Mouse (Mus musculus) limb, embryonic 11.5 days (tissue): ENCODE data around the gene Ndufaf3. TPM values are rescaled to one million over a fixed set of nuclear protein-coding genes. Genes with fewer than 3 reads are reported as not detected.
"Not testable (repeated sequence)": the region's sequence is repeated elsewhere in the genome, so short reads cannot be mapped to it uniquely, and the experiment has no call there.

Experiments used
- ATAC-seq: fragments of 200-750 bp; cut with Nextera tagmentation; 2 replicates; pipeline ENCODE4 v1.8.0; 2017; ENCODE audit warnings: low read depth; ENCODE audit not compliant: insufficient number of reproducible peaks, low FRiP score, low TSS enrichment
- DNase-seq: peaks from one replicate; pipeline ENCODE4 v3.0.0-alpha.2; 2015; ENCODE audit warnings: low spot score
- H3K27ac ChIP-seq: fragments of 300-500 bp; sonication (generic); replicated peaks from 2 replicates; pipeline ENCODE4 v1.5.1; 2014; ENCODE audit warnings: low read depth, mild to moderate bottlenecking, low read length
- H3K27me3 ChIP-seq: fragments of 300-500 bp; sonication (generic); 2 replicates; pipeline ENCODE4 v1.6.1; 2014; ENCODE audit warnings: mild to moderate bottlenecking, low read length, mixed read lengths; ENCODE audit not compliant: control insufficient read depth, insufficient read depth
- H3K36me3 ChIP-seq: fragments of 300-500 bp; sonication (generic); 2 replicates; pipeline ENCODE4 v1.6.1; 2014; ENCODE audit warnings: mild to moderate bottlenecking, low read length, moderate library complexity, mixed read lengths; ENCODE audit not compliant: control insufficient read depth, insufficient read depth
- H3K4me1 ChIP-seq: fragments of 300-500 bp; sonication (generic); 2 replicates; pipeline ENCODE4 v1.6.1; 2014; ENCODE audit warnings: low read length, mixed read lengths; ENCODE audit not compliant: control insufficient read depth, insufficient read depth
- H3K4me2 ChIP-seq: fragments of 300-500 bp; sonication (generic); 2 replicates; pipeline ENCODE4 v1.6.1; 2014; ENCODE audit warnings: low read depth, mild to moderate bottlenecking, moderate library complexity; ENCODE audit not compliant: severe bottlenecking
- H3K4me3 ChIP-seq: fragments of 300-500 bp; sonication (generic); 2 replicates; pipeline ENCODE4 v1.5.1; 2014; ENCODE audit warnings: low read depth, low read length
- H3K9ac ChIP-seq: fragments of 300-500 bp; sonication (generic); 2 replicates; pipeline ENCODE4 v1.6.1; 2014; ENCODE audit warnings: mild to moderate bottlenecking, low read length
- H3K9me3 ChIP-seq: fragments of 300-500 bp; sonication (generic); 2 replicates; pipeline ENCODE4 v1.6.1; 2016; ENCODE audit warnings: low read length; ENCODE audit not compliant: control insufficient read depth
- WGBS: fragments of 180-500 bp; shearing (Covaris S2); extraction: QIAGEN DNeasy Blood & Tissue Kit; methylation state at CpG from one replicate; pipeline ENCODE4 v1.1.7; 2014; 5-methylcytosine and 5-hydroxymethylcytosine counted together
- polyA plus RNA-seq: library from polyadenylated mRNA; unstranded; fragments of >200 nt; fragmentation: Nextera tagmentation; extraction: Ambion mirVana; gene quantifications from 2 replicates; pipeline ENCODE4 v1.2.1, GENCODE M21; 2014

The Ndufaf3 gene
- 44.3 and 47.5 TPM in 2 replicates for polyA plus RNA-seq

DNA sequence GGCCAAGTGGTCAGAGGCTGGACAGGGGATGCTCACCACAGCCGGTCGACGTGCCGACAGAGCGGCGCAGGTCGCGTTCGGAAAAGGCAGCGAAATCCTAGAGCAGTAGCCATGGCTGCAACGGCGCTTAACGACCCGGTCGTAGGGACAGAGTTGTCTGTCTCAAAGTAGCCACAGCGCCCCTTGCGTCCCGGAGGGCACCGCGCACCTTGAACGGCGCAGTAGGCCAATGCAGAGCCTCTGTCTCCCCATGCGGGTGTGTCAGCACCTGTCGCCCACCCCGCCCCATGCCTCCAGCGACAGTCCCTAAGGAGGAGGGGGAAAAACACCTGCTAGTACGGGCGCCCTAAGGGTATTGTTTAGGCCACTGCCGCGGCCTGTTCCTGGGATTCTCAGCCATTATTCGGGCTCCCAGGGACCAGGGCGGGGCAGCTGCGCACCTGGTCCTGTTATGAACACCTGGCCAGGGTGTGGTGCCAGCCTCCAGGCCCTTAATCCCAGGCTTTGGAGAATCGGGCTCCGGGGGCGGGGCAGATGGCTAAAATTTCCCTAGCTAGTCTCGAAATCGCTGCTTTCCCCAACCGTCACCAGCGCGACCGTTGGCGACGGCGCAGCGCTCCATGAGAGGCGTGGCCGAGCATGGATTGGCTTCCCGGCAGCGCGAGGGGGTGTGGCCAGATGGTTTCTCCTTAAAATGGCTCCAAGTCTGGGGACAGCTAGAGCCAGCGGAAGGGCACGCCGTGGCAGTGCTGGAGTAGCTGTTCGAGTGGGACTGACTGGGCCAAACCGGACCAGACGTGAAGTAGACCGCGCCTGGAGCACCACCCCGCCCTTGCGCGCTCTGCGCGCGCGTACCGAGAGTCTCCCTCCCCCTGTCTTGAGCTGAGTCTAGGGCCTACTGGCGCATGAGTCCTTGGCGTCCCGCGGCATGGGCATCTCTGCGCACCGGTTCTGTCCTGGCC, at the start of gene Ndufaf3:
Gene Ndufaf3, minus strand, starts transcription at position 620 of the 962 bp plus-strand sequence.
- H3K9me3 ChIP-seq: no peaks in the 10 kb centered on the region
- H3K9ac ChIP-seq: peak within 1 kb of the TSS; percentile 76
- H3K4me3 ChIP-seq: peak within 1 kb of the TSS; percentile 76
- H3K4me1 ChIP-seq: peaks cover 17% of the 10 kb centered on the region
- peak within 1 kb of the TSS; percentile 89 for H3K4me2 ChIP-seq
- no peaks in the 10 kb centered on the region for H3K27me3 ChIP-seq
- peak within 1 kb of the TSS; percentile 66 for H3K27ac ChIP-seq
- peaks cover 12% of the 10 kb centered on the region for H3K36me3 ChIP-seq
- ATAC-seq (peak; percentile 80), DNase-seq (peak; percentile 97)
- under 1% methylated on average over 73 of the region's 73 CpGs for WGBS

DNA sequence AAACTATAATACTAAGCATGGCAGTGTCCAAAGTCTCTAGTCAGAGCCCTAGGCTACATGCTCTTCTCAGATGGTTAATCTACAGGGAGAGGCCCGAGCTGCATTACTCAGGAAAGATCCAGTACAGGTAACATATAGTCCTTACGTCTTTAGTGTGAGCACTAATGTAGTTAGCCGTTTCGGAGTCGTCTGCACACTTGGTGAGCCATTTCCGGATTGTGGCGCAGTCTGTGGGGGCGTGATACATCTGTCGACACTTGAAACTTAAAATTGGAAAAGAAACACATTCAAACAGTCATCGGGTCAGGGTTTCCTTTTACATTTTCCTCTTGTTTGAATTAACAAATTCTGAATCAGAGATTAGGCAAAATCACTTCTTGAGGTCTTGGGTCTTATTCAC, 44.3 kb upstream of the Ndufaf3 start:
- H3K9ac ChIP-seq: no peak overlapping the region
- H3K27ac ChIP-seq: no peak overlapping the region
- 94% methylated on average over 10 of the region's 10 CpGs for WGBS
- H3K9me3 ChIP-seq: no peaks in the 10 kb centered on the region
- no peak overlapping the region for H3K4me2 ChIP-seq
- H3K4me1 ChIP-seq: no peaks in the 10 kb centered on the region
- no peak overlapping the region for H3K4me3 ChIP-seq
- H3K27me3 ChIP-seq: no peaks in the 10 kb centered on the region
- H3K36me3 ChIP-seq: peaks cover 13% of the 10 kb centered on the region; the same call in 1 of the 2 replicates
- ATAC-seq: no peak
- DNase-seq: no peak

DNA sequence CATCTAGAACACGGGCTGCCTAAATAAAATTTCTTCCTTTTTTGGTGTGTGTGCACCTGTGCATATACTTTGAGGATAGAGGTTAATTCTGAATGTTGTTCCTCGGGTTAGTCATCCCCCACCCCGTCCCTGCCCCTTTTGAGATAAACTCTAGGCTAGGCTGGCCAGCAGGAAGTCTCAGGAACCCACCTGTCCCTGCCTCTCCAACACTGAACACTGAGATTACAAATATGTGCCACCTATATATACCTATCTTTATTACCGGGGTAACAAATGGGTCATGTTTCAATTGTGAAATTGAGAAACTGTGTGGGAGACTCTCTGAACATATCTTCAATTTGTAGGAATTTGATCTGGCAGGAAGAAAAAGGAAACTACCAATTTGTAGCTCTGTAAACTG, 41.7 kb upstream of the Ndufaf3 start:
- Histone ChIP-seq H3K27ac (no peak overlapping the region), H3K27me3 (no peaks in the 10 kb centered on the region), H3K36me3 (peaks cover 13% of the 10 kb centered on the region; the same call in 1 of the 2 replicates), H3K9me3 (no peaks in the 10 kb centered on the region), H3K4me3 (no peak overlapping the region), H3K4me2 (no peak overlapping the region), H3K4me1 (no peaks in the 10 kb centered on the region), H3K9ac (no peak overlapping the region)
- DNase-seq (no peak), ATAC-seq (no peak)
- 91% methylated on average over 4 of the region's 4 CpGs for WGBS

DNA sequence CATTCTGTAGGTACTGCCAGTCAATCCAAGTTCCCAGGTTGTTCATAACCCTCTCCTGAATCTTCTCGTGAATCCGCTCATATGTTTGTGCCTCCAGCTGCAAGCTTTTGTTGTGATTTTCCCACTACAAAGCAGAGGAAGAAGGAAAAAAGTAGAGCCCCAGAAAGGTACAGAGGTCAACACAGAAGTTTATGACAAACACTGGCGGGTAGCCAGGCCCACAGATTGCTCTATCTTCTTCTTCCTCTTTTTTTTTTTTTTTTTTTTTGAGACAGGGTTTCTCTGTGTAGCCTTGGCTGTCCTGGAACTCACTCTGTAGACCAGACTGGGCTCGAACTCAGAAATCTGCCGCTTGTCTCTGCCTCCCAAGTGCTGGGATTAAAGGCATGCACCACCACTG, 40.7 kb upstream of the Ndufaf3 start:
- peaks cover 16% of the 10 kb centered on the region; the same call in 1 of the 2 replicates for H3K36me3 ChIP-seq
- 89% methylated on average over 5 of the region's 5 CpGs for WGBS

DNA sequence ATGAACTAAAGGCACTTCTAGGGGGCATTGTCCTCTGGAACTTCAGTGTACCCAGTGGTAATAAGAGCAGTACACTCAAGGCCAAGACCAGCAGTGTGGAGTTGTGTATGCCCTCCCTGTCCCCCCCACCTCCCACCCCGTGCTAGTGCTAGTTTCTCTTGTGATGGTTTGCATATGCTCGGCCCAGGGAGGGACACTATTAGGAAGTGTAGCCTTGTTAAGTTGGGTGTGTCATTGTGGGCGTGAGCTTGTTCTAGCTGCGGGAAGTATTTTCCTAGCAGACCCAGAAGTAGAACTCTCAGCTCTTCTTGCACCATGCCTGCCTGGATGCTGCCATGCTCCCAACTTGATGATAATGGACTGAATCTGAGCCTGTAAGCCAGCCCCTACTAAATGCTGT, 34.8 kb upstream of the Ndufaf3 start:
- no peak overlapping the region for H3K27ac ChIP-seq
- H3K4me3 ChIP-seq: no peak overlapping the region
- H3K4me1 ChIP-seq: 0 out of 2 replicates have a peak, but pooled peaks cover under 1% of the 10 kb centered on the region
- ATAC-seq: no peak
- H3K27me3 ChIP-seq: no peaks in the 10 kb centered on the region
- 0 out of 2 replicates have a peak, but pooled peaks cover 4% of the 10 kb centered on the region for H3K36me3 ChIP-seq
- H3K9ac ChIP-seq: no peak overlapping the region
- H3K9me3 ChIP-seq: no peaks in the 10 kb centered on the region
- no peak overlapping the region for H3K4me2 ChIP-seq
- 85% methylated on average over 4 of the region's 4 CpGs for WGBS
- DNase-seq: no peak

More for the DNA sequence above, 40.7 kb upstream of the Ndufaf3 start:
- H3K9ac ChIP-seq, H3K9me3 ChIP-seq, DNase-seq, H3K4me3 ChIP-seq, ATAC-seq, H3K4me1 ChIP-seq, H3K27ac ChIP-seq, H3K4me2 ChIP-seq, H3K27me3 ChIP-seq: not testable (repeated sequence)

DNA sequence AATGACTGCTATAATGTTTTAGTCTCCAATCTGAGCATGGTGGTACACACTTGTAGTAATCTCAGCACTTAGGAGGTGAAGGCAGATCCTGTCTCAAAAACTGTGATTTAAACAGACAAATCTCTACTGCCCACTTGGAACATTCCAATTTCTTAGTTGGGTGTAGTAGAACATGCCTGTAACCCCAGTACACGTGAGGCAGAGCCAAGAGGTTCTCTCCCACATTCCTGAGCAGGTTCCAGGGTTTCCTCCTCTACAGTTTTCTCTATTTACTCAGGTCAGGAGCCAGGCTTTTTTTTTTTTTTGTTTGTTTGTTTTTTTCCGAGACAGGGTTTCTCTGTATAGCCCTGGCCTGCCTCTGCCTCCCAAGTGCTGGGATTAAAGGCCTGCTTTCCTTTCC, 32.8 kb upstream of the Ndufaf3 start:
- H3K36me3 ChIP-seq: 0 out of 2 replicates have a peak, but pooled peaks cover 4% of the 10 kb centered on the region
- no peak overlapping the region for H3K9ac ChIP-seq
- no peak overlapping the region for H3K27ac ChIP-seq
- 0 out of 2 replicates have a peak, but pooled peaks cover 2% of the 10 kb centered on the region for H3K4me1 ChIP-seq
- WGBS: 58% methylated on average over 2 of the region's 2 CpGs
- DNase-seq (no peak), ATAC-seq (no peak)
- no peak overlapping the region for H3K4me2 ChIP-seq
- H3K27me3 ChIP-seq: no peaks in the 10 kb centered on the region
- H3K9me3 ChIP-seq: no peaks in the 10 kb centered on the region
- H3K4me3 ChIP-seq: no peak overlapping the region

DNA sequence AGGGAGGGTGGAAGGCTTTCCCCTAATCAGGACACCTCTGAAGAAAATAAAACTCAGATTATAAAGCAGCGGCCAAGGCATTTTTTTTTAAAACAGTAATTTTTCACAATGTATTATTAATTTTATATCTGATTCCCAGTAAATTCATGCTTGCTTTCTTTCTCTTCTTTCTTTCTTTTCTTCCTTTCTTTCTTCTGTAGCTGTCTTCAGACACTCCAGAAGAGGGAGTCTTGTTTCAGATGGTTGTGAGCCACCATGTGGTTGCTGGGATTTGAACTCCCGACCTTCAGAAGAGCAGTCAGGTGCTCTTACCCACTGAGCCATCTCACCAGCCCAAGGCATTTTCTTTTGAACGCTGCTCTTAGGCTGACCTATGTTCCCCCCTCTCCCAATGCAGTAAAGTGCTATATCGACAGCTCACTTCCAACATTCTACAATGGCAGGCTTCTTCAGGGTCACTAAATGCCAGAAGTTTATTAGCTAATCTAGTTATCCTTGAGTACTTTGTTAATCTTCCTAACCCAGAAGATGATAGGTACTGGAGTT, 31.9 kb upstream of the Ndufaf3 start:
- no peak for DNase-seq
- Histone ChIP-seq H3K9ac (no peak overlapping the region), H3K9me3 (no peaks in the 10 kb centered on the region), H3K4me2 (no peak overlapping the region), H3K27ac (no peak overlapping the region), H3K36me3 (0 out of 2 replicates have a peak, but pooled peaks cover 4% of the 10 kb centered on the region), H3K4me3 (no peak overlapping the region), H3K27me3 (no peaks in the 10 kb centered on the region), H3K4me1 (0 out of 2 replicates have a peak, but pooled peaks cover 2% of the 10 kb centered on the region)
- 73% methylated on average over 4 of the region's 4 CpGs for WGBS
- ATAC-seq: no peak

DNA sequence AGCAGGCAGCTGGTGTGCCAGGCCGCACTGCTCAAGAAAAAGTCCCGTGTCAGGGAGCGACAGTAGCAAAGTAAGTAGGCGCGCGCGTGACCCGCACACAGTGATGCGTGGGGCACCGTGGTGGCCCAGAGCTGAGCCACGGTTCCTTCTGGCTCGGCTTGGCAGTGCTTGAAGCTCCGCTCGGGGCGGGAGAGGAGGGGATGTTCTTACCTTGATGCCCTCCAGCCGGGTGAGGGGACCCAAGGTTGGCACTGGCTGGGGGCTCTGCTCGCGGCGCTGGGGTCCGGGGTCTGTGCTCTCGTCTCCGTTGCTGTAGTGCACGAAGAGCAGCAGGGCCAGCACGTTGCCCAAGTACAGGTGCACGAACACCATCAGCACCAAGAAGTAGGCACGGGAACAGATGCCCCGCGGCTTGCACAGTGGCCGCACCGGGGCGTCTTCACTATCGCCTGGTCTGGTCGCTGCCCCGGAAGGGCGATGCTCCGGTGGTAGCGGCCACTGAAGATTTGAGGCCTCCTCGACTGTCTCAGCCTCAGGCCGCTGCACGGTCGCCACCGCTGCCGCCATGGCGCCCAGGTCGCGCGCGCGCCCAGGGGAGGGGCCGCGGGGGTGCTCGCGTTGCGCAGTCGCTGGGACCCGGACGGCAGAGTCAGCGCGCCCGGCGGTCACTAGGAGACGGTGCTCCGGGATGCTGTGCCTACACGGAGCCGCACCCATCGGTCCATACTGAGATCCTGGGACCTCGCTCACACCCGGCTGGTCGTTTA, 29.9 kb upstream of the Ndufaf3 start, which contains the start of gene P4htm:
Gene P4htm, minus strand, starts transcription at position 670 of the 767 bp plus-strand sequence.
- 3% methylated on average over 69 of the region's 69 CpGs for WGBS

More for the DNA sequence above, 29.9 kb upstream of the Ndufaf3 start, which contains the start of gene P4htm:
- Histone ChIP-seq H3K4me2 (peak within 1 kb of the TSS; percentile 93), H3K4me1 (0 out of 2 replicates have a peak, but pooled peaks cover 2% of the 10 kb centered on the region), H3K36me3 (no peaks in the 10 kb centered on the region), H3K4me3 (peak within 1 kb of the TSS; percentile 70), H3K9me3 (no peaks in the 10 kb centered on the region), H3K9ac (peak within 1 kb of the TSS; percentile 70), H3K27ac (no peak within 1 kb of the TSS), H3K27me3 (no peaks in the 10 kb centered on the region)
- DNase-seq (peak; percentile 78), ATAC-seq (peak; percentile 74)
